28 mouse cellular contexts compared by ENCODE assay signal in genomic region chr16:54970356-54970755, GRCm38 (mm10).
DNase-seq lines count a peak whose midpoint lies in the region; ATAC-seq and TF ChIP-seq lines count a peak whose summit lies in the region.
"Had no signal": no experiment of that assay in that cellular context is flagged by ENCODE, and none has a peak within 500 bp of the region (broad histone marks: within the 10 kb centered on the region; RNA-seq: fewer than 3 reads in every experiment).

No protein-coding gene starts in this region.

- DNase-seq in layer of hippocampus, adult 2 months (ENCODE audit: low spot score in 2 of 2): peak; percentile 25 to 33
- no peak for DNase-seq in layer of hippocampus, postnatal 25 days (ENCODE audit: extremely low spot score in 1 of 2, low spot score in 1 of 2)
- DNase-seq in frontal cortex, postnatal 36 days (ENCODE audit: low spot score in 2 of 2): peak; percentile 43 to 73
- peak; percentile 61 to 81 for DNase-seq in left cerebral cortex, postnatal 14 days (ENCODE audit: low spot score in 2 of 2)
- DNase-seq in right cerebral cortex, postnatal 25 days: peak; percentile 18
- no peak for DNase-seq in thymus, adult 18-20 months
- DNase-seq in urinary bladder, postnatal 10 days (ENCODE audit: low spot score): no peak
- DNase-seq: adrenal gland, postnatal 14 days; cerebellum, adult 8-10 months; cerebellum, postnatal 36 days; heart, adult 18-20 months; kidney, adult 2 months; kidney, postnatal 10 days; liver, postnatal 0 days; retina, postnatal 1 day; thymus, postnatal 25 days had no signal

- H3K27ac ChIP-seq in layer of hippocampus, adult 2 months: 0 out of 2 replicates have a peak overlapping the region, but pooled peaks have one; percentile 32
- H3K27ac ChIP-seq in kidney, embryonic 15.5 days: no peak overlapping the region
- H3K27ac ChIP-seq: embryonic facial prominence, embryonic 15.5 days; heart, embryonic 13.5 days; hindbrain, embryonic 12.5 days; limb, embryonic 12.5 days; macrophage; midbrain, embryonic 15.5 days; neural tube, embryonic 12.5 days had no signal

- no peaks in the 10 kb centered on the region for H3K9me3 ChIP-seq in kidney, embryonic 15.5 days (replicated peaks)
- H3K9me3 ChIP-seq: embryonic facial prominence, embryonic 15.5 days; heart, embryonic 13.5 days; hindbrain, embryonic 12.5 days; midbrain, embryonic 15.5 days; neural tube, embryonic 12.5 days had no signal

- 80% methylated on average over 6 of the region's 6 CpGs for WGBS in kidney, embryonic 15.5 days

- H3K4me1 ChIP-seq in kidney, embryonic 15.5 days: no peaks in the 10 kb centered on the region
- H3K4me1 ChIP-seq: embryonic facial prominence, embryonic 15.5 days; heart, embryonic 13.5 days; hindbrain, embryonic 12.5 days; limb, embryonic 12.5 days; midbrain, embryonic 15.5 days; neural tube, embryonic 12.5 days had no signal

- TF ChIP-seq CTCF in layer of hippocampus, adult 2 months (conservative IDR thresholded peaks at IDR 0.05): 0 out of 2 replicates have a peak, but pooled peaks have one; percentile 2

- ATAC-seq in kidney, embryonic 15.5 days (replicated peaks; ENCODE audit: low FRiP score): no peak
- ATAC-seq: forebrain, embryonic 16.5 days; inflammation-experienced regulatory T-cells, adult 6 months; liver, postnatal 0 days; lung, postnatal 0 days; midbrain, embryonic 15.5 days had no signal

- H3K4me2 ChIP-seq in kidney, embryonic 15.5 days: no peak overlapping the region
- H3K4me2 ChIP-seq: embryonic facial prominence, embryonic 15.5 days; heart, embryonic 13.5 days; hindbrain, embryonic 12.5 days; limb, embryonic 12.5 days; liver, embryonic 11.5 days; midbrain, embryonic 15.5 days; neural tube, embryonic 12.5 days had no signal

- no peak overlapping the region for H3K9ac ChIP-seq in kidney, embryonic 15.5 days
- H3K9ac ChIP-seq: embryonic facial prominence, embryonic 15.5 days; heart, embryonic 13.5 days; hindbrain, embryonic 12.5 days; limb, embryonic 12.5 days; liver, postnatal 0 days; midbrain, embryonic 15.5 days; neural tube, embryonic 12.5 days had no signal

- no peak overlapping the region for H3K4me3 ChIP-seq in layer of hippocampus, adult 2 months
- H3K4me3 ChIP-seq in kidney, embryonic 15.5 days (replicated peaks): no peak overlapping the region
- H3K4me3 ChIP-seq: embryonic facial prominence, embryonic 15.5 days; heart, embryonic 13.5 days; hindbrain, embryonic 12.5 days; limb, embryonic 12.5 days; midbrain, embryonic 15.5 days; neural tube, embryonic 12.5 days had no signal

- H3K36me3 ChIP-seq in kidney, embryonic 15.5 days: no peaks in the 10 kb centered on the region
- H3K36me3 ChIP-seq: embryonic facial prominence, embryonic 15.5 days; heart, embryonic 13.5 days; hindbrain, embryonic 12.5 days; limb, embryonic 12.5 days; midbrain, embryonic 15.5 days; neural tube, embryonic 12.5 days had no signal

- H3K27me3 ChIP-seq in kidney, embryonic 15.5 days: no peaks in the 10 kb centered on the region
- H3K27me3 ChIP-seq: embryonic facial prominence, embryonic 15.5 days; heart, embryonic 13.5 days; hindbrain, embryonic 12.5 days; limb, embryonic 12.5 days; midbrain, embryonic 15.5 days; neural tube, embryonic 12.5 days had no signal

- intact Hi-C loops in left cerebral cortex, postnatal 14 days (cut with DNase I): no loop called here

Comparison
In these comparisons a context has a peak if more than half of its experiments do, and no peak if none do; other contexts are left out.
1. DNase-seq: peak in layer of hippocampus, adult 2 months (2 of 2), frontal cortex, postnatal 36 days (2 of 2), left cerebral cortex, postnatal 14 days (2 of 2) and right cerebral cortex, postnatal 25 days (single experiment); none in layer of hippocampus, postnatal 25 days (0 of 2), thymus, adult 18-20 months (0 of 2) and urinary bladder, postnatal 10 days (single experiment).